Mouse (Mus musculus): ENCODE data around the gene Diras1.

- no peak for TF ChIP-seq CTCF (IDR thresholded peaks at IDR 0.05; ENCODE audit: low read depth)
- no peak for TF ChIP-seq EP300 (optimal IDR thresholded peaks at IDR 0.05)
Measured at GRCm38 (mm10) chr10:80993276-80993675, 32.2 kb downstream of the Diras1 start.
